In the genomic region with DNA sequence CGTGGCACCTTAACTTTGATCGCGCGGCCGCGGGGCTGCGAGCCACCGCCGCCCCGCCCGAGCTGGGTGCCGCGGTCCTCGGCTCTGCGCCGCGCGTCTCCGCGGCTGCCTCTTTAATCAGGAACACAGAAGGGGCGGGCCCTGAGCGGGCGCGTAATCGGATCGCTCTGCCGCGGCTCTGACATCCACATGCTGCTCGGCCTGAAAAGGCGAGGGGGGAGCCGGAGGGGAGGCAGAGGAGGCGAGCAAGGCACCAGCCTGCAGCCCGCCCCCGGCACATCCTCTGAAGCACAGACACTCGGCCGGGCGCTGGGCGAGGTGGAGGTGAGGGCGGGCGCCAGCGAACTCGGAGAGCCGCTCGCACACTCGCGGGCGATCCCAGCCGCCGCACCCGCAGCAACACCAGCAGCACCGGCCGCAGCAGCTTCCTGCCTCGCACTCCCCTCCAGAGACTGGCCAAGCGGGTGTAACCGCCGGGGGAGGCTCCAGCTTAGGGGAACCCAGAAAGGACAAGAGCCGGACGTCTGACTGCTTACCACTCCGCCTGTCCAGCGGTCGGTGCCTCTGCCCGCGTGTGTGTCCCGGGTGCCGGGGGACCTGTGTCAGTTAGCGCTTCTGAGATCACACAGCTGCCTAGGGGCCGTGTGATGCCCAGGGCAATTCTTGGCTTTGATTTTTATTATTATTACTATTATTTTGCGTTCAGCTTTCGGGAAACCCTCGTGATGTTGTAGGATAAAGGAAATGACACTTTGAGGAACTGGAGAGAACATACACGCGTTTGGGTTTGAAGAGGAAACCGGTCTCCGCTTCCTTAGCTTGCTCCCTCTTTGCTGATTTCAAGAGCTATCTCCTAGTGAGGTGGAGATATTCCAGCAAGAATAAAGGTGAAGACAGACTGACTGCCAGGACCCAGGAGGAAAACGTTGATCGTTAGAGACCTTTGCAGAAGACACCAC, we compare ENCODE assay signal across 8 mouse cellular contexts. TPM values are rescaled to one million over a fixed set of nuclear protein-coding genes. Genes with fewer than 3 reads are reported as not detected.
DNase-seq lines count a peak whose midpoint lies in the region; ATAC-seq lines count a peak whose summit lies in the region.

A gene (plus strand): TSS at position 128 of the 959 bp plus-strand sequence.

- H3K36me3 ChIP-seq in intestine, embryonic 16.5 days (ENCODE audit: control insufficient read depth, insufficient read depth, low read length) = no peaks in the 10 kb centered on the region
- H3K36me3 ChIP-seq in limb, embryonic 11.5 days (ENCODE audit: control insufficient read depth, insufficient read depth, low read length) = no peaks in the 10 kb centered on the region
- H3K36me3 ChIP-seq in midbrain, embryonic 11.5 days (ENCODE audit: control insufficient read depth, insufficient read depth, low read length) = no peaks in the 10 kb centered on the region

- H3K4me3 ChIP-seq in intestine, embryonic 16.5 days (ENCODE audit: low read length) = peak within 1 kb of the TSS; percentile 72
- peak within 1 kb of the TSS; percentile 61 for H3K4me3 ChIP-seq in limb, embryonic 11.5 days (ENCODE audit: low read depth, low read length)
- H3K4me3 ChIP-seq in midbrain, embryonic 11.5 days (ENCODE audit: low read depth, low read length) = peak within 1 kb of the TSS; percentile 52

- H3K9me3 ChIP-seq in intestine, embryonic 16.5 days (ENCODE audit: control insufficient read depth, low read length) = no peaks in the 10 kb centered on the region
- no peaks in the 10 kb centered on the region for H3K9me3 ChIP-seq in limb, embryonic 11.5 days (ENCODE audit: control insufficient read depth, low read length)
- H3K9me3 ChIP-seq in midbrain, embryonic 11.5 days (ENCODE audit: control insufficient read depth, low read length) = no peaks in the 10 kb centered on the region

- H3K27me3 ChIP-seq in intestine, embryonic 16.5 days (replicated peaks; ENCODE audit: control insufficient read depth, insufficient read depth, low read length) = no peaks in the 10 kb centered on the region
- no peaks in the 10 kb centered on the region for H3K27me3 ChIP-seq in limb, embryonic 11.5 days (ENCODE audit: control insufficient read depth, insufficient read depth, low read length)
- peaks cover 47% of the 10 kb centered on the region for H3K27me3 ChIP-seq in midbrain, embryonic 11.5 days (ENCODE audit: control insufficient read depth, insufficient read depth, low read length)

- ATAC-seq in granulocyte monocyte progenitor cell, adult 5-6 weeks (replicated peaks; ENCODE audit: poor library complexity, severe bottlenecking) = peak; percentile 36
- ATAC-seq in intestine, embryonic 16.5 days = peak; percentile 78
- peak; percentile 80 for ATAC-seq in limb, embryonic 11.5 days (ENCODE audit: insufficient number of reproducible peaks, low FRiP score, low TSS enrichment, low read depth)
- peak; percentile 84 for ATAC-seq in midbrain, embryonic 11.5 days (ENCODE audit: low FRiP score)

- peak within 1 kb of the TSS; percentile 93 for H3K4me2 ChIP-seq in intestine, embryonic 16.5 days (ENCODE audit: low read depth, low read length)
- H3K4me2 ChIP-seq in limb, embryonic 11.5 days (ENCODE audit: low read depth, severe bottlenecking) = peak within 1 kb of the TSS; percentile 95
- peak within 1 kb of the TSS; percentile 86 for H3K4me2 ChIP-seq in midbrain, embryonic 11.5 days

- peaks cover 22% of the 10 kb centered on the region for H3K4me1 ChIP-seq in intestine, embryonic 16.5 days (ENCODE audit: control insufficient read depth, insufficient read depth, low read length)
- peaks cover 21% of the 10 kb centered on the region for H3K4me1 ChIP-seq in limb, embryonic 11.5 days (ENCODE audit: control insufficient read depth, insufficient read depth, low read length)
- peaks cover 24% of the 10 kb centered on the region for H3K4me1 ChIP-seq in midbrain, embryonic 11.5 days (ENCODE audit: control insufficient read depth, insufficient read depth, low read length)

- peak within 1 kb of the TSS; percentile 77 for H3K27ac ChIP-seq in intestine, embryonic 16.5 days (ENCODE audit: low read length)
- H3K27ac ChIP-seq in limb, embryonic 11.5 days (replicated peaks; ENCODE audit: low read depth, low read length) = peak within 1 kb of the TSS; percentile 37
- no peak within 1 kb of the TSS for H3K27ac ChIP-seq in midbrain, embryonic 11.5 days (ENCODE audit: low read depth, low read length)

- under 1% methylated on average over 76 of the region's 76 CpGs for WGBS in intestine, embryonic 16.5 days
- WGBS in limb, embryonic 11.5 days = under 1% methylated on average over 73 of the region's 76 CpGs
- WGBS in midbrain, embryonic 11.5 days = under 1% methylated on average over 67 of the region's 76 CpGs

- DNase-seq in adrenal gland, postnatal 25 days = peak; percentile 85
- peak; percentile 89 for DNase-seq in embryo, embryonic 9.5 days (ENCODE audit: extremely low spot score)
- DNase-seq in limb, embryonic 11.5 days (ENCODE audit: low spot score) = peak; percentile 91
- peak; percentile 97 for DNase-seq in midbrain, embryonic 11.5 days (ENCODE audit: low spot score, missing footprints)
- peak; percentile 71 for DNase-seq in right cerebral cortex, postnatal 4 days
- DNase-seq in yolk sac, embryonic 10.5 days (ENCODE audit: low spot score) = peak; percentile 91

- H3K9ac ChIP-seq in intestine, embryonic 16.5 days (ENCODE audit: low read depth, low read length) = peak within 1 kb of the TSS; percentile 85
- H3K9ac ChIP-seq in limb, embryonic 11.5 days (ENCODE audit: low read length) = peak within 1 kb of the TSS; percentile 84
- peak within 1 kb of the TSS; percentile 70 for H3K9ac ChIP-seq in midbrain, embryonic 11.5 days (ENCODE audit: low read length)

RNA-seq across cellular contexts. Expression of the gene that starts here (rescaled TPM):
- total RNA-seq in adrenal gland, postnatal 25 days (2021) = 38.3 and 44.1 TPM in 2 replicates
- 2.1 and 2.5 TPM in 2 replicates for total RNA-seq in granulocyte monocyte progenitor cell, adult 5-6 weeks (2014; fragmentation: Nextera tagmentation)
- 2.4 and 3.1 TPM in 2 replicates for total RNA-seq in granulocyte monocyte progenitor cell, adult 5-6 weeks (2017)
- polyA plus RNA-seq in intestine, embryonic 16.5 days (2015; fragmentation: Nextera tagmentation; extraction: Ambion mirVana) = 23.0 and 23.7 TPM in 2 replicates
- polyA plus RNA-seq in limb, embryonic 11.5 days (2014; fragmentation: Nextera tagmentation; extraction: Ambion mirVana) = 58.9 and 65.0 TPM in 2 replicates
- 12.5 and 13.3 TPM in 2 replicates for polyA plus RNA-seq in midbrain, embryonic 11.5 days (2014; fragmentation: Nextera tagmentation; extraction: Ambion mirVana)
